Mouse (Mus musculus) spleen, postnatal 10 days (tissue): ENCODE data around the gene Syt8.

Source experiments
- DNase-seq, 2 experiments: peaks; one replicate each; pipeline ENCODE4 v3.0.0; 2021 to 2022; ENCODE audit warnings: low spot score in 2 of 2

The Syt8 gene

DNA sequence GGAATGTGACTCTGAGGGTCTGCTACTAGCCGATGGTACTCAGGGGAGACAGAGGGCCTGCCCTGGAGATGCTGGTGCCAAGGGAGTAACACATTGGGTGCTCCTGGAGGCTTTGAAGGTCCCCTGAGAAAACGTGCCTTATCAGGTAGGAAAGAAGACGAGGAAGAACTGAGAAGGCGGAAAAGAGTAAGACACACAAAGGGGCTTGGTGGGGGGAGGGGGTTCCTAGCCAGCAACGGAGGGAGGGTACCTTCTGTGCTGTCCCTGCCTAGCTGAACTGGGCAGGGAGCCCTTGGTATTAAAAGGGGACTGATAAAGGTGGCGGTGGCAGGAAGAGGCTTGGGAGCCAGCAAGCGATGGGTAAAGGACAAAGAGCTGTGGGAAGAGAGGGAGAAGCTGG, 41.0 kb downstream of the Syt8 start:
- no peak for DNase-seq

GRCm38 (mm10) chr7:142476271-142476670, 41.6 kb downstream of the Syt8 start:
- DNase-seq: no peak

DNA sequence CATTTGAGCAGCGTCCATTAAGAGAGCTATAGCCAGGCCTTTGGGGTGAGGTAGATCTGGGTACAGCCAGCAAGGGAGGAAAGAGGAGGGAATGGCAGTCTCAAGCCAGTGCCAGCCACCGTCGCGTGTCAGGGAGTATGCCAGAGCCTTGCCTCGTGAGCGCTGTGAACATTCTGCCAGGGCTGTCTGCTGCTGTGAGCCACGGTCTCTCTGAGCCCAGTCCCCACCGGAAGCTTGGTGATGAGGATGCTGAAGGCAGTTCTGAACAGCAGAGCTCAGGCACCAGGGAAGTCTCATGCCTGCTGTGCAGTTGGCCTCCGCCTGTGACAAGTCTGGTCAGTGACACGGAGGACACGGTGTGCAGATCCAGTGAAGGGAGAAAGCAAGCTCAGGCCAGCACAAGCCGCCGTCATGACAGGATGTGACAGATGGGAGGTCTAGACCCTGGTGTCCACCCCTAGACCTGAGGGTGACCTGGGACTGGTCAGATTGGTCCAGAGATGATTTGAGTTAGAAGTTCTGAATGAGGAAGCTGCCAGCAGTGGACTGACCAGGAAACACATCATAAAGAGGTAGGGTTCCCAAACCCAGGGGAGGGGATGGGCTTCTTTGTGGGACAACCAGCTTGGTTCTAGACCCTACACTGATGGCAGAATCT, 42.3 kb downstream of the Syt8 start:
- DNase-seq: no peak

DNA sequence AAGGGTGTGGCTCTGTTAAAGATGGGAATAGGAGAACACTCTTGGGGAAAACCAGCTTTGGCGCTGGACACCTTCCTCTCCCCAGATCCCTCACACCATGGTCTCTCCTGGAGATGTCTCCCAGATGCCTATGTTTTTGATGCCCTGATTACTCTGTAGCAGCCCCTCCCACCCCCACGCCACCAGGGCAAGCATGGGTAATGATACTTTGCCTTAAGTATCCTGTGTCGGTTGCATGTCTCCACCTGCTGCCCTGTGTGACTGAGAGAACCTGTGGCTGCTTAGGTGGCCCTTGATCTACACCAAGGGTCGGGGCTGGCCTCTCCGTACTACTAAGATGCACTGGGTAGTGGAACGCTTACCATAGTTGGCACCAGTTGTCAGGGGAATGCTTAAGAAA, 43.4 kb downstream of the Syt8 start:
- no peak for DNase-seq

GRCm38 (mm10) chr7:142478574-142478973, 43.9 kb downstream of the Syt8 start:
- no peak for DNase-seq

DNA sequence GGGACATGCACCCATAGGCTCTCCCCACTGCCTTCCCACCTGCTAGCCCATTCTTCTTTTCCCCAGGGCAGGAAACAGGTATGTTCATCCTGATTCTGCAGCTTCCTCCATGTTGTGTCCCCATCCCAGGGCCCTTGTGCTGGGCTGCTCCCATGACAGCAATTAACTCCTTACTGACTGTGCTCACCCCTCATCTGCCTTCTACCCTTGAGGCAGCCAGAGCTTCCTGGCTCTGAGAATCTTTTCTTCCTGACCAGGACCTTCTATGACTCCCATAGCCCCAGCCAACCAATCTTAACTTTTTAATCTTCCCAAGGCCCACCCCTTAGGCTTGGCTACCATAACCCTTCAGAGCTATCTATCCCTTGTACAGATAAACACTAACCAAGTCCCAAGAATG, 44.7 kb downstream of the Syt8 start:
- no peak for DNase-seq

DNA sequence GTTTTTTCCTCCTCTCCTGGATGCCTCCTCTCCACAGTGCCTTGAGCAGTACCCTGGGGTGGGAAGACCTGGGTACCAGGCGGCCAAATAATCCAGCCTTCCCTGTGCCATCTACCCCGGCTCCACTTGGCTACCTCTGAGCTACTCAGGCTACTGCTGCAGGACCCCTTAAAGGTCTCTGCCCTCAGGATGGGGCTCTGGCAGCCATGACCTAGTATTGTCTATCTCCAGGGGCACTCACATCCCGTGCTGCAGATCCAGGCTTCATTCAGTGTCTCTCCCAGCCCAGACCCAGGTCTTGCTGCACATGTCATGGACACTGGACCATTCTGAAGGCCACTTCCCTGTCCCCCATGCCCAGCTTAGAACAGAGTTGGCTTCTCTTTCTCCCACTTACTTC, 45.2 kb downstream of the Syt8 start:
- DNase-seq: no peak

DNA sequence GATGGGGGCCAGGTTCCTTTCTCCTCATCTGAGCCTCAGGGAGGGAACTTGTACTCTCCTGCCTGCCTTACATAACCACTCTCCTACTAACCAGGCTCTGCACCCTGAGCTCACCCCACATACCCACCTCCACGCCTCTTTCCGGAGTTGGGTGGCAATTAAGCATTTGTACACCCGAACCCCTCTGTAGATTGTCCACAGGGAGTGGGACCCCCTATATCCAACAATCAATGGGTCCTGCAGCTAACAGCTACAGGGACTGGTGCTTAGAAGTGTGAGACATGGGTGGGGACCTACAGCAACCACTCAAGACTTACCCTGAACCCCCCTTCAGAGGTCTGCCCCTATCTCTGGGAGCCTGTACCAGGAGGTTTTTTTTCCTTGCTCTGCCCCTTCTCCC, 46.0 kb downstream of the Syt8 start:
- DNase-seq: no peak

DNA sequence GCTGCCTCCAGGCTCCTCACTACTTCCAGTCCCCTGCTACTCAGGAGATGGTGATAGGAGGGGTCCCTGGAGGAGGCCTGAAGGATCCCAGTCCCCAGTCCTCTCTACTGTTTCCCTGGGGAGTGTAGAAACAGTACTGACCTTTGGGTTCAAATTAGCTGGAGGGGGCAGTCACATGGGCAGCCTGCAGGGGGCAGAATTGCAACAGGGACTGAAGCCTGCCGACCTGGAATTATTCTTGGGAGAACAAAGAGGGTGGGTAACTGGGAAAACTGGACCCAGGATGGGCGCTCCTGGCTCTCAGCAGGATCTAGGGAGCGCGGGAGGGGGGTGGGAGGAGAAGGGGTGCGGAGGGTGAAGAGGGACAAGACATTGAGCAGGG, 46.5 kb downstream of the Syt8 start:
- DNase-seq: peak in 1 of 2 experiments; percentile 57

- DNase-seq: no peak
Observed at GRCm38 (mm10) chr7:142481568-142482255, 47.1 kb downstream of the Syt8 start.

- DNase-seq: no peak
Observed at GRCm38 (mm10) chr7:142482256-142482609, 47.6 kb downstream of the Syt8 start.

DNA sequence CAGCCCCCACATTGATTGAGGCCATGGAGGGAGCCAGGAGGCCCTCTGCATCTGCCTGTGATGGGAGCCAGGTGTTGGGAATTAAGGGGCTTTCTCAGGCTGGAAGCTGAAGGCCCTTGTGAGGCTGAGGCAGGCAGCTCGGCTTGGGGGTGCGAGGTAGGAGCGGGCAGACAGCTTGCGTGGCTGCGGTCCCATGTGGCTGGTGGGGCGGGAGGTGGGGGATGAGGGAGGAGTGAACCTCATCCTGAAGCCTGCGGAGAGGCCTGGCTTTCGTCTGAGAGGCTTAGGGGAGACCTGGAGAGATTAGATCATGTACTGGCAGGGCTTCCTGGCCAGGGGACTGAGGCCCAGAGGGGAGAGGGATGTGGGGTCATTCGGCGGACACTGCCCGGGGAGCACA, 48.5 kb downstream of the Syt8 start:
- DNase-seq: no peak

- no peak for DNase-seq
Observed at GRCm38 (mm10) chr7:142484780-142485179, 50.1 kb downstream of the Syt8 start.

- DNase-seq: no peak
Observed at GRCm38 (mm10) chr7:142486751-142487162, 52.1 kb downstream of the Syt8 start.

DNA sequence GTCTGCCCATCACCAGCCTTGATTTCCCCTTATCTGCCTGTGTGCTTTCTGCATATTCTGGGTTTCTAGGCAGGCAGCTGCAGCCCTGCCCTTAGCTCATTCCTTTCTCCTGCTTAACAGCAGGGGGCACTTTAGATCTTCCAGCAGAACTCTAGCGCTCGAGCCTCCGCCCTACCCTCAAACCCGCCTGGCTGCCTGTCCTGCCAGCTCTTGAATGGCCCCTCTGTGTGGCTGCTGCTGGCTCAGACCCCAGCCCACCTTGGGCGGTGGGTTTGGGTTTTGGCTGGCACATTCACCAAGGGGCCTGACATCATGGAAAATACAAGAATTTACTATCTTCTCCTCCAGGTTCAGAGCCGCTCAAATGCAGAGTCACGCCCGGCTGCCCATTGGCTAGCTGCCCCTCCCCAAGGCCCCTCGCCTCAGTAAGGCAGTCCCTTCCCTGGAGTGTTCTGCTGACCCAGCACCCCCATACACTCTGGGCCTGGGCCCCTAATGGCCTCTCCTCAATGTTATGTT, 52.8 kb downstream of the Syt8 start:
- no peak for DNase-seq

DNA sequence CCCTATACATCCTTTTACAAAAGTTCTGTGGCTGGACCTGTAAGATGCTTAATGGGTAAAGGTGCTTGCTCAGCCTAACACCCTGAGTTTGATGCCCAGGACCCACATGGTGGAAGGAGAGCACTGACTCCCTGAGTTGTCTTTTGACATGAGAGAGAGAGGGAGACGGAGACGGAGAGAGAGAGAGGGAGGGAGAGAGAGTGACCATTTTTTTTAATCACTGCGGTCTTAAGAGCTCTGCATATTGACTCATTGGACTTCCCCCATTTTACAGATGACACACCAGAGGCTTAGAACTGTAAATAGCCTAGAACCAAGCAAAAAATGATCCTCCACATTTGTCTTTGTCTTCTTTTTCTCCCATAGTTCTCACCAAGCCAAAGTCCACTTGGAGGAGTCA, 53.4 kb downstream of the Syt8 start:
- DNase-seq: no peak
